Mouse (Mus musculus) neural tube, embryonic 15.5 days (tissue): ENCODE data around the gene Hoxb2. TPM values are rescaled to one million over a fixed set of nuclear protein-coding genes. Genes with fewer than 3 reads are reported as not detected.

Source experiments
- ATAC-seq: fragments of 200-750 bp; cut with Nextera tagmentation; 2 replicates; pipeline ENCODE4 v1.8.0; 2017; ENCODE audit warnings: mild to moderate bottlenecking, moderate TSS enrichment, moderate library complexity; ENCODE audit not compliant: low FRiP score
- H3K27ac ChIP-seq: fragments of 300-500 bp; sonication (generic); replicated peaks from 2 replicates; pipeline ENCODE4 v1.5.1; 2015; ENCODE audit warnings: mild to moderate bottlenecking, inconsistent platforms
- H3K27me3 ChIP-seq: fragments of 300-500 bp; sonication (generic); replicated peaks from 2 replicates; pipeline ENCODE4 v1.6.1; 2015; ENCODE audit warnings: inconsistent platforms
- H3K36me3 ChIP-seq: fragments of 300-500 bp; sonication (generic); 2 replicates; pipeline ENCODE4 v1.6.1; 2015; ENCODE audit warnings: inconsistent platforms
- H3K4me1 ChIP-seq: fragments of 300-500 bp; sonication (generic); 2 replicates; pipeline ENCODE4 v1.6.1; 2015; ENCODE audit warnings: inconsistent platforms
- H3K4me2 ChIP-seq: fragments of 300-500 bp; sonication (generic); 2 replicates; pipeline ENCODE4 v1.6.1; 2015; ENCODE audit warnings: inconsistent platforms, mild to moderate bottlenecking, moderate library complexity
- H3K4me3 ChIP-seq: fragments of 300-500 bp; sonication (generic); replicated peaks from 2 replicates; pipeline ENCODE4 v1.5.1; 2015; ENCODE audit warnings: mild to moderate bottlenecking, inconsistent platforms
- H3K9ac ChIP-seq: fragments of 300-500 bp; sonication (generic); replicated peaks from 2 replicates; pipeline ENCODE4 v1.6.1; 2015; ENCODE audit warnings: mild to moderate bottlenecking, inconsistent platforms
- H3K9me3 ChIP-seq: fragments of 300-500 bp; sonication (generic); replicated peaks from 2 replicates; pipeline ENCODE4 v1.6.1; 2016; ENCODE audit warnings: inconsistent platforms
- WGBS: fragments of 180-500 bp; shearing (Covaris S2); methylation state at CpG from one replicate; pipeline ENCODE4 v1.1.7; 2015; ENCODE audit warnings: mixed read lengths; 5-methylcytosine and 5-hydroxymethylcytosine counted together
- polyA plus RNA-seq: library from polyadenylated mRNA; unstranded; fragments of >200 nt; fragmentation: Nextera tagmentation; extraction: Ambion mirVana; gene quantifications from 2 replicates; pipeline ENCODE4 v1.2.1, GENCODE M21; 2015

The Hoxb2 gene
- polyA plus RNA-seq: 33.7 and 42.3 TPM in 2 replicates

DNA sequence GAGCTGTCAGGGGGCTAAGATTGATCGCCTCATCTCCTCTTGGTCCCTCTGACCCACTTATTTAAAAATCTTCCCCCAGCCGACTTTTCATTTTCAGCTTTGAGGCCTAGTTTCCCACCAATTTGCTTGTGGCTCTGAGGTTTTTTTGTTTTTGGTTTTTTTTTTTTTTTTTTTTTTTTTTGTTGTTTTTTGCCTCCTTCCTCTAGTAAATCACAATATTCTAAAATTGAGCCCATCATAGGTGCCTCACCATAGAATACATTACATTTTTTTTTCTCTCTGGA, at the start of gene Hoxb2:
Gene Hoxb2, plus strand, starts transcription at position 185 of the 284 bp plus-strand sequence.
- 3% methylated on average over 2 of the region's 2 CpGs for WGBS
- Histone ChIP-seq H3K27me3 (no peaks in the 10 kb centered on the region), H3K4me2 (peak within 1 kb of the TSS; percentile 64), H3K36me3 (no peaks in the 10 kb centered on the region), H3K9me3 (no peaks in the 10 kb centered on the region), H3K27ac (peak within 1 kb of the TSS; percentile 99), H3K4me1 (peaks cover 64% of the 10 kb centered on the region), H3K4me3 (peak within 1 kb of the TSS; percentile 64), H3K9ac (peak within 1 kb of the TSS; percentile 84)
- ATAC-seq: no peak

DNA sequence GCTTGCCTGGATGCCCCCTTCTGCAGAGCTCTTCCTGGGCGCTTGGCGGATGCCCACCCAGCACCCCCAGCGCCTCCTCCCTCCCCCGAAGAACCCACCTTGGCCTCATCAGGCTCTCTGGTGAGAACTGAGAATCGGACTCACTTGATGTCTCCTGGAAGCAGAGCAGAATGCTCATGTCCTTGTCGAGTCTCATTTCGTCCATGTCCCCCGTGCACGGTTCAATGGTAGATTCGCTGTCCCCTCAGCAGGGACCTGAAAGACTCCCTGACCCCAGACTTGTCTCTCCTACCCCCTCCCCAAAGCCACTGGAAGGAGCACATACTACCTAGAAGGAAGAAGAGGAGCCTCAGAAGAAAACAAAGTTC, 49.3 kb upstream of the Hoxb2 start:
- WGBS: 4% methylated on average over 10 of the region's 10 CpGs
- H3K27me3 ChIP-seq: no peaks in the 10 kb centered on the region
- no peak for ATAC-seq
- H3K4me2 ChIP-seq: peak overlapping the region; percentile 87
- peak overlapping the region; percentile 99 for H3K27ac ChIP-seq
- H3K9ac ChIP-seq: peak overlapping the region; percentile 83
- H3K4me3 ChIP-seq: peak overlapping the region; percentile 60
- no peaks in the 10 kb centered on the region for H3K9me3 ChIP-seq
- no peaks in the 10 kb centered on the region for H3K36me3 ChIP-seq
- H3K4me1 ChIP-seq: peaks cover 69% of the 10 kb centered on the region

DNA sequence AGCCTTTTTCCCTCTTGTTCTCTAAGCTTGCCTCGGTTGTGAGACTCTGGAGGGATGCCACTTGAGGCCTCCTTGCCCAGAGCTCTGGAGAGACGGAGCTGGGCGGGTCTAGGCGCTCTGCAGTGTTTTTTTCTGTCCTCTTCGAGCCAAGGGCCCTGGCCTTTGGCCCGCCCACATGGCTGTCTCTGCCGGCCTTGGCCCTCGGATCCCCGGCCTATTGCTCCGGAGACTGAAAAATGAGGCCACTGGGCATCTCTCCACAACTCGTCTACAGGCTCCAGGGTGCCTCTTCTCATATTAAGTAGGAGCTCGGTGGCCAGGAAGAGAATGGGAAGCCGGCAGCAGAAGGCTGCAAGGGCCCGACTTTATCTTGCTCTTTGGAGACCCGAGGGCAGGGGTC, 48.5 kb upstream of the Hoxb2 start:
- no peaks in the 10 kb centered on the region for H3K9me3 ChIP-seq
- peak overlapping the region; percentile 87 for H3K4me2 ChIP-seq
- peaks cover 70% of the 10 kb centered on the region for H3K4me1 ChIP-seq
- peak overlapping the region; percentile 60 for H3K4me3 ChIP-seq
- ATAC-seq: peak; percentile 12; the same call in 1 of the 2 replicates
- peak overlapping the region; percentile 99 for H3K27ac ChIP-seq
- no peaks in the 10 kb centered on the region for H3K36me3 ChIP-seq
- peak overlapping the region; percentile 83 for H3K9ac ChIP-seq
- no peaks in the 10 kb centered on the region for H3K27me3 ChIP-seq
- WGBS: 4% methylated on average over 15 of the region's 15 CpGs

DNA sequence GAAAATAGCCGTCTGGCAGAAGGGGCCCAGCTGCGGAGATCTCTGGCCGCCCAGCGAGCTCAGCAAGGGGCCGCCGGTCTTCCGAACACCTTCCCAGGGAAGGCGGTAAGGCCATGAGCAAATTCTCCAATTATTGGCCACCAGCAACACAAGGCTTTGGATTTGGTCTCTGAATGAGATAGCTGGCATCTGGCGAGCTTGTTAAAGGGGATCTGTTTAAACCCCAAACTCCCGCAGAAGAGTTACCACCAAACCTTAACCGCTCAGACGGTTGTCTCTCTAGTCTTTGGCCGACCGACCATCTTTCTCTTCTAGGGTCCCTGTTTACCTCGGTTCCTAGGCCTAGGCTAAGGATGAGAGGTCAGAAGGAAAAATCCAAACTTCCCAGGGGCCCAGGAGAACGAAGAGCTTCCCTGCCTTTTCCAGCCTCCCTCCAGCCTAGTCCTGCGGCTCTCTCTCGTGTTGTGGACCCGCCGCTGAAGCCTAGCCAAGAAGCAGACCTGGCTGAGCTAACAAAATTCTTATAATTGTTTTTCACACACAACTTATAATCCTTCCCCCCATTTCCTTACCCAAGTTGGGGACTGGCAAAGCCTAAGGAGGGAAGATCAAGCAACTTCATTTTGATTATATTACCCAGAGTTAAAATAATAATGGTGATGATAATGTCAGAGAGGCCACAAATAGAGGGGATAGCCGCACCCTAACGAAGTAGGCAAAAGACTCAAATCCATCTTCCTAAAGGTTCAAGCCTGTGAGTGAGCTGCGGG, 47.8 kb upstream of the Hoxb2 start:
- Histone ChIP-seq H3K4me2 (peak overlapping the region; percentile 87), H3K4me3 (peak overlapping the region; percentile 60), H3K9me3 (no peaks in the 10 kb centered on the region), H3K27ac (peak overlapping the region; percentile 99), H3K9ac (peak overlapping the region; percentile 83), H3K36me3 (no peaks in the 10 kb centered on the region), H3K27me3 (no peaks in the 10 kb centered on the region), H3K4me1 (peaks cover 70% of the 10 kb centered on the region)
- ATAC-seq: no peak
- WGBS: 6% methylated on average over 23 of the region's 23 CpGs

DNA sequence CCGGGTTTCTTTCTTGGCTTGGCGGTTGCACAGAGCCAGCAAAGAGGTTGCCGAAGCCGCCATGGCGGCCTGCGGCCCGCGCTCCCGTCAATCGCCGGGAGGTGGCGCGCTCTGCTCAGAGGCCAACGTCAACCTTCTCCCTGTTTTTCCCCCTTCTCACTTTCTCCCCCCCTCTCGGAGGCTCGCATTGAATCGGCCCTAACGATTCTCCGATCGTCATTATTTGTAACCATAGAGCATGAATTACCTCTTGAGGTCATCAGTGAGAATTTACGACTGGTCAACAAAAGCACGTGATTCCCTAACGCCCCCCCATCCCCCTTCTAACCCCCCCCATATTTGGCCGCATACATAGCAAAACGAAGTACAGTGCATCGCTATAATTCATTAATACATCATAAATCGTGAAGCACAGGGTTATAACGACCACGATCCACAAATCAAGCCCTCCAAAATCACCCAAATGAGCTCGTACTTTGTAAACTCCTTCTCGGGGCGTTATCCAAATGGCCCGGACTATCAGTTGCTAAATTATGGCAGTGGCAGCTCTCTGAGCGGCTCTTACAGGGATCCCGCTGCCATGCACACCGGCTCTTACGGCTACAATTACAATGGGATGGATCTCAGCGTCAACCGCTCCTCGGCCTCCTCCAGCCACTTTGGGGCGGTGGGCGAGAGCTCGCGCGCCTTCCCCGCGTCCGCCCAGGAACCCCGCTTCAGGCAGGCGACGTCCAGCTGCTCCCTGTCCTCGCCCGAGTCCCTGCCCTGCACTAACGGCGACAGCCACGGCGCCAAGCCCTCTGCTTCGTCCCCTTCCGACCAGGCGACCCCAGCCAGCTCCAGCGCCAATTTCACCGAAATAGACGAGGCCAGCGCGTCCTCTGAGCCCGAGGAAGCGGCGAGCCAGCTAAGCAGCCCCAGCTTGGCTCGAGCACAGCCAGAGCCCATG, 46.9 kb upstream of the Hoxb2 start, which contains the start of gene Hoxb5:
Gene Hoxb5, plus strand, starts transcription at position 186 of the 949 bp plus-strand sequence.
- no peaks in the 10 kb centered on the region for H3K27me3 ChIP-seq
- H3K27ac ChIP-seq: peak within 1 kb of the TSS; percentile 99

DNA sequence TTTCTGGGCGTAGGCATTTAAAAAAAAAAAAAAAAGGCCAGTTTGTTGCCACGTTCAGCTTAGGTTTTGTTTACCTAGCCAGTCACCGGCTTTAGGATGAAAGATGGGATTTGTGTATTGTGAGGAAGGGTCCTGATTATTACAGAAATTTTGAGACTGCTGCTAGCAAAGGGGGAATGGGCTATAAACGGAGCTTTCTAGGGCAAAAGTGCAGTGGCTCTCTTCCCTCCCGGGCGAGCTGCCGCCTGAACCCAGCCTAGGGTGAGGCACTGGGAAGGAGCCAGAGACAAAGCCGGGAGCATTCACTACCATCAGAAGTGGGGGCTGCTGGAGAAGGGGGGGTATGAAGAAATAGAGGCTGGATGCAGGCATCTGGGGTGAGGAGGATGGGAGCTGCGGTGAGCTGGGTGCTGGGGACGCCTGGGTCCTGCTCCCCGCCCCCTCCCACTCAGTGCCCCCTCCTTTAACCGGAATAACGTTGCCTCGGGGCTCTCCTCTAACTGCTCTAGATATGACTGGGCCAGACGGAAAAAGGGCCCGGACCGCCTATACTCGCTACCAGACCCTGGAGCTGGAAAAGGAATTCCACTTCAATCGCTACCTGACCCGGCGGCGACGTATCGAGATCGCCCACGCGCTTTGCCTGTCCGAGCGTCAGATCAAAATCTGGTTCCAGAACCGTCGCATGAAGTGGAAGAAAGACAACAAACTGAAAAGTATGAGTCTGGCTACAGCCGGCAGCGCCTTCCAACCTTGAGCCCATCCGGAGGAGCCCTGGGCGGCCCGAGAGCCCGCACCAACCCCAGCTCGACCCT, 45.7 kb upstream of the Hoxb2 start:
- ATAC-seq: no peak
- H3K9ac ChIP-seq: peak overlapping the region; percentile 83
- H3K4me1 ChIP-seq: peaks cover 83% of the 10 kb centered on the region
- peak overlapping the region; percentile 60 for H3K4me3 ChIP-seq
- H3K27ac ChIP-seq: peak overlapping the region; percentile 99
- no peaks in the 10 kb centered on the region for H3K27me3 ChIP-seq
- H3K36me3 ChIP-seq: no peaks in the 10 kb centered on the region
- 2% methylated on average over 38 of the region's 38 CpGs for WGBS
- H3K9me3 ChIP-seq: no peaks in the 10 kb centered on the region
- H3K4me2 ChIP-seq: peak overlapping the region; percentile 87

More for the DNA sequence above, 46.9 kb upstream of the Hoxb2 start, which contains the start of gene Hoxb5:
- Histone ChIP-seq H3K4me3 (peak within 1 kb of the TSS; percentile 60), H3K4me1 (peaks cover 71% of the 10 kb centered on the region), H3K9me3 (no peaks in the 10 kb centered on the region), H3K4me2 (peak within 1 kb of the TSS; percentile 87), H3K36me3 (no peaks in the 10 kb centered on the region), H3K9ac (peak within 1 kb of the TSS; percentile 83)
- under 1% methylated on average over 69 of the region's 69 CpGs for WGBS
- peak; percentile 46 for ATAC-seq

DNA sequence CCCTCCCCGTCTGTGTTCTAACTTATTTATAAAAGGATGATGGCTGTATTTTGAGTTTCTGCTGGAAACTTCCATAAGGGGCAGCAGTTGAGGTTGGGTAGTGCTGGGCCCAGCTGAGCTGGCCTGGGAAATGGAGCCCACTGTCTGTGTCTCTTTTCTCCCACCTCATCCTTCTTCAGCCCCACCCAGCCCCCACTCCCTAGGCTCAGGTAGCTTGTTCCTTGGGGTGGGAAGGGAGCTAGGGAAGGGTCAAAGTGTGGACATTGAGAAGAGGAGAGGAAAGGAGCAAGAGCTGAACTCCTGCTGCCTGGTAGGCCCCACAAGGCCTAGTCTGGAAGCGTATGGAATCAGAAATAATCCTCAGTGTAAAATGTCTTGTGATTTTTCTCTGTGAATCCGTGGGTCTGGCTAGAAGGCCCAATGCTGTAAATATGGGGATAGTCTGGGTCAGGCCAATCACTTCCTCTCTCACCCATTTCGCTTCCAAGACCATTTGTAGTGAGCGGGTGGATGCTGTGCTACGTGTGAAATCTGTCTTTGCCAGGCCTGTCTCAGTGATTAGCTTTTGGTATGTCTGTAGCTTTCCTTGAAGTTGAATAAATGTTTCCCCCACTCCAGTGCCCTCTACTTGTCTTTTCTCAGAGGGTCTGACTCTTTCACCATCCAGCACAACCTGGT, 44.7 kb upstream of the Hoxb2 start:
- Histone ChIP-seq H3K27ac (peak overlapping the region; percentile 99), H3K4me3 (peak overlapping the region; percentile 60), H3K4me2 (peak overlapping the region; percentile 87), H3K36me3 (no peaks in the 10 kb centered on the region), H3K4me1 (peaks cover 89% of the 10 kb centered on the region), H3K27me3 (no peaks in the 10 kb centered on the region), H3K9me3 (no peaks in the 10 kb centered on the region), H3K9ac (peak overlapping the region; percentile 83)
- WGBS: 13% methylated on average over 6 of the region's 6 CpGs
- ATAC-seq: no peak

DNA sequence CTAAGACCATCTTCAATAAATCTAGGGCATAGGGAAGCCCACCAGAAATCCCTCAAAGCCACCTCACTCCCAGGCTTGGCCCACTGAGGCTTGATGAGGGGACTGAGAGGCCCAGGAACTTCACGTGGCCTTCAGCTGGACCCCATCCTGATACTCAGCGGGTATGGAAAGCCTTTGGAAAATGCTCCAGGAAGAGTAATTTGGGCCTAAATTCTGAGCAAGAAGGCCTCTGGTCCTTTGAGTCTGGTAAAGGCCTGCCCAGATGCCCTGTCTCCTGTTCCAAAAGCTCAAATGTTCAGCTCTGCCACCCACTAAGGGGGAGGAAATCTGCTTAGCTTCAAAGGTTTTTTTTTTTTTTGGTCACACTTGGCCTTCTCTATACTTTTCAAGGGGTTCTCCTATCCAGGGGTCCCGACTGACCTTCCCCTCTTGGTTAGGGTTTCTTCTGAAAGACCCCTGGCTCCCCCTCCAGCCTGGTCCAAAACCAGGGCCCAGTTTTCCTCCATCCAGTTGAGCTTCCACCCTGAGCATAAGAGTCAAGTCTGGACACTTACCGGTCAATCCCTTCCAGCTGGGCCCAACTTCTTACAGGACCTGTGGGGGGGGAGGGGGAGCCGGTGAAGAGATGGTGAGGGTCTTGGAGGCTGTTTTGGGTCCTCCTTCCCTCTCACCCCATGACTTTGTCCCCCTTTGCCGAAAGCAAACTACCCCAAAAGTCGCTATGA, 44.0 kb upstream of the Hoxb2 start:
- H3K4me1 ChIP-seq: peaks cover 91% of the 10 kb centered on the region
- H3K27me3 ChIP-seq: no peaks in the 10 kb centered on the region
- no peak for ATAC-seq
- peak overlapping the region; percentile 87 for H3K4me2 ChIP-seq
- no peaks in the 10 kb centered on the region for H3K9me3 ChIP-seq
- peak overlapping the region; percentile 83 for H3K9ac ChIP-seq
- peak overlapping the region; percentile 60 for H3K4me3 ChIP-seq
- WGBS: 7% methylated on average over 7 of the region's 7 CpGs
- peak overlapping the region; percentile 99 for H3K27ac ChIP-seq
- no peaks in the 10 kb centered on the region for H3K36me3 ChIP-seq

DNA sequence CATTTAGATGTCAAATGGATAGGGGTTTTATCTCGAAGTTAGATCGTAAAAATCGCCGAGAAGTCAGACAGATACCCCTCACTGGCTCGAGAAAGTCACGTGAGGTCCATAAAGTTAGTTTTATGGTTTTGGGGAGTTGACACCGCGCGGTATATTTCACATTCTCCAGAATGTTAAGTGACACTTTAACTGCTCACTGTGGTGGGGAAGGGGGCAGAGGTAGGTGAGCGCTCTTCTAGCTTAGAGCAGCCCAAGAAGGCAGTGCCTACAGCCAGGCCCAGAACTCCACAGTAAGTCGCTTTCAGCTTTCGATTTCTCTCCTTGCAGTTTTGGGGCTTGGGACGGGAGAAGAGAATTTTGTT, 43.4 kb upstream of the Hoxb2 start:
- peak overlapping the region; percentile 87 for H3K4me2 ChIP-seq
- H3K27me3 ChIP-seq: no peaks in the 10 kb centered on the region
- WGBS: 6% methylated on average over 13 of the region's 13 CpGs
- peak overlapping the region; percentile 60 for H3K4me3 ChIP-seq
- peaks cover 91% of the 10 kb centered on the region for H3K4me1 ChIP-seq
- peak overlapping the region; percentile 99 for H3K27ac ChIP-seq
- H3K36me3 ChIP-seq: no peaks in the 10 kb centered on the region
- H3K9ac ChIP-seq: peak overlapping the region; percentile 83
- peak; percentile 45 for ATAC-seq
- no peaks in the 10 kb centered on the region for H3K9me3 ChIP-seq

DNA sequence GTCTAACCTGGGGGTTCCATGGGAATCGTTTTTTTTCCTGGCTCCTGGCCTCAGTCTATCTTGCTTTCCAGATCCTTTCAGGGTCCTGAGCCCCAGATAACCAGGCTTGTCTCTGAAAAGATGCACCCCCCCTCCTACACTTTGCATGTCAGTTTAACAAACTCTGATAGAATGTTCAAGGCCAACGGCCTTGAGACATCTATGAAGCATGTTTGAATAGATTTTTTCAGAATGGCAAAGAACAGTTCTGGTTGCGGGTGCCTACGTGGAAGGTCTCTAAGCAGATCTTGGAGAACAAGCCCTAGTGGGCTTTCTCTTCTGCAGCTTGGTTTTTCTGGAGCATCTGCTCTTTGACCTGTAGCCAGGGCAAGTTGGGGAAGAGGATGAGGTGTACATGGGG, 41.6 kb upstream of the Hoxb2 start:
- H3K4me2 ChIP-seq: peak overlapping the region; percentile 87
- WGBS: 2% methylated on average over 4 of the region's 4 CpGs

More for the DNA sequence above, 41.6 kb upstream of the Hoxb2 start:
- Histone ChIP-seq H3K9ac (peak overlapping the region; percentile 83), H3K4me1 (peaks cover 95% of the 10 kb centered on the region), H3K4me3 (peak overlapping the region; percentile 60), H3K36me3 (no peaks in the 10 kb centered on the region), H3K27ac (peak overlapping the region; percentile 99), H3K9me3 (no peaks in the 10 kb centered on the region), H3K27me3 (no peaks in the 10 kb centered on the region)
- ATAC-seq: no peak
